Mouse (Mus musculus) thymus, postnatal 0 days (tissue): ENCODE measurements around the gene Klhl22. TPM values are rescaled to one million over a fixed set of nuclear protein-coding genes. Genes with fewer than 3 reads are reported as not detected.

Experiments used
- DNase-seq: peaks from one replicate; pipeline ENCODE4 v3.0.0-alpha.2; 2015; ENCODE audit warnings: low spot score
- polyA plus RNA-seq: library from polyadenylated mRNA; unstranded; fragments of >200 nt; fragmentation: Nextera tagmentation; extraction: Ambion mirVana; gene quantifications from 2 replicates; pipeline ENCODE4 v1.2.1, GENCODE M21; 2015

The Klhl22 gene
- polyA plus RNA-seq, 1 experiment from 2014 or later, result 27.6 TPM

DNA sequence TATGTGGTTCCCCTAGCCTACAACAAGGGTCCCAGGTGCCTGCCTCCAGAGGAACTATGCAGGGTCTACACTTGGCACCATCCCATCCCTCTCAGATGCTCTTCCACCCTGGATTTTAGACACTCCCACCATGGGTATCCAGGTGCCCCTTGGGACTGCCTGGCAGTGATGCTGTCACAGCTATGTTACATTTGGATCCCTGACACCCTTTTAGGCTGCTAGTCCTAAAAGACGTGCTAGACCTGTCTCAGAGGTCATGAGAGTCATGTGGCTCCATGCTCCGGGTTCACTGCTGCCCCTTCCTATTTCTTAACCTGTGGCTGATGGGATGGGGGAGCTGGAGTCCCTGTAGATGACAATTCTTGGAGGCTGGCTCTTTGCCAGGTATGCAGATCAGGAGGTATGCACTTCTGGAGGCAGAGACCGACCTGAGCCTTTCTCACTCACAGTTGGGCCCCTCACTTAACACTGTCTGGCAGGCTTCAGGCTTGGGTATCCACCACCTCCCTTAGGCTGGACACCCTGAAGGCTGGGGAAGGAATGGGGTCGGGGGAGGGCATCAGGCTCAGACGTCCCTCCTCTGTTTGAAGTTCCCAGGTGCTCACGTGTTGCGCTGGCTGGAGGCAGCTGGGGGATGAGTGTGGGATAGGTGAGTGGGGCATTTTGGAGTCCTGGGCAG lies 42.5 kb downstream of the Klhl22 start:
- DNase-seq, result no peak

DNA sequence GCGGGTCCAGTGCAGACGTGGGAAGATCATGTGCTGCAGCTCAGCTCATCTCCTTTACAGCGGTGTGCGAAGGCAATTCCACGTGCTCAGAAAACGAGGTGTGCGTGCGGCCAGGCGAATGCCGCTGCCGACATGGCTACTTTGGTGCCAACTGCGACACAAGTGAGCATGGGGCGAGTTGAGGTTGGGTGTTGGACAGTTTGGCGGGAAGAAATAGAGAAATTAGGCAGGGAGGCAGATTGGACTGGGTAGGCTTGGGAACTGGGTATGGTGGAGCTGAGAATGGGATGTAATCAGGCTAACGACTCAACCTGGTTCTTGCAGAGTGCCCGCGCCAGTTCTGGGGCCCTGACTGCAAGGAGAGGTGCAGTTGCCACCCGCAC lies 43.0 kb downstream of the Klhl22 start:
- no peak for DNase-seq

DNA sequence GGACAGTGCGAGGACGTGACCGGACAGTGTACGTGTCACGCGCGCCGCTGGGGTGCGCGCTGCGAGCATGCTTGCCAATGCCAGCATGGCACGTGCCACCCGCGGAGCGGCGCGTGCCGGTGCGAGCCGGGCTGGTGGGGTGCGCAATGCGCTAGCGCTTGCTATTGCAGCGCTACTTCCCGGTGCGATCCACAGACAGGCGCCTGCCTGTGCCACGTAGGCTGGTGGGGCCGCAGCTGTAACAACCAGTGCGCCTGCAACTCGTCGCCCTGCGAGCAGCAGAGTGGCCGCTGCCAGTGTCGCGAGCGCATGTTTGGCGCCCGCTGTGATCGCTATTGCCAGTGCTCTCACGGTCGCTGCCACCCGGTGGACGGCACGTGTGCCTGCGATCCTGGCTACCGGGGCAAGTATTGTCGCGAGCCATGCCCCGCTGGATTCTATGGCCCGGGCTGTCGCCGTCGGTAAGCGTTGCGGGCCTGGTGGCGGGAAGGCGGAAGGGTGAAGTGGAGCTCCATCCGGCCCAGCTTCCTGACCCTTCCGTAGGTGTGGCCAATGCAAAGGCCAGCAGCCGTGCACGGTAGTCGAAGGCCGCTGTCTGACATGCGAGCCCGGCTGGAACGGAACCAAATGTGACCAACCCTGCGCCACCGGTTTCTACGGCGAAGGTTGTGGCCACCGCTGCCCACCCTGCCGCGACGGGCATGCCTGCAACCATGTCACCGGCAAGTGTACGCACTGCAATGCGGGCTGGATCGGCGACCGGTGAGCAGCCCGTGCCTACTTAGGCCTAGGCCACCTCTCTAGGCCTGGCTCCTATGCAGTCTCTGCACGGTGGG lies 43.6 kb downstream of the Klhl22 start:
- no peak for DNase-seq

DNA sequence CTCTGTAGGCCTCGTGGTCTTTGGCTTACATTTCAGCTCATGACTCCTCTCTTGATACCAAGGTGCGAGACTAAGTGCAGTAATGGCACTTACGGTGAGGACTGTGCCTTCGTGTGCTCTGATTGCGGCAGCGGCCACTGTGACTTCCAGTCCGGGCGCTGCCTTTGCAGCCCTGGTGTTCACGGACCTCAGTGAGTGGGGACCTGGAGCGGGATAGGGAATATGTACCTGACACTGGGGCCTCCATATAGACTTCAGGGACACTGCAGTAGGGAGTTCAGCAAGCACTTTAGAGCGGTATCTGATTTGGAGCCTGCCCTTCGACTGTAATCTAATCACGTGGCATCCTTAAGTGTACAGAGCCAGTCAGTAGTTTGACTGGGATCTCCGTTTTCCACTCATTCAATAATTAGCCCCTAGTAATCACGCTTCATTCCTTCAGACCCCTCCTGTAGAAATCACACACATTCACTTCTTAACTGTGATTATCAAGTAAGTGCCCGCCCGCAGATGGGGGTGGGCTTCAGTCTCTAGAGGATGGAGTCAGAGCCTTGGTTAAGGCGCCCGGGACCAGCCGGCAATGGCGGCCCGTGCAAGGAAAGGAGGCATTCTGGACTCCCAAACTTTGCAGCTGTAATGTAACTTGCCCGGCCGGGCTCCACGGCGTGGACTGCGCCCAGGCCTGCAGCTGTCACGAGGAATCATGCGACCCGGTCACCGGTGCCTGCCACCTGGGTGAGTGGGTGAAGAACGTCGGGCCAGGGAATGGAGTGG lies 44.4 kb downstream of the Klhl22 start:
- no peak for DNase-seq

DNA sequence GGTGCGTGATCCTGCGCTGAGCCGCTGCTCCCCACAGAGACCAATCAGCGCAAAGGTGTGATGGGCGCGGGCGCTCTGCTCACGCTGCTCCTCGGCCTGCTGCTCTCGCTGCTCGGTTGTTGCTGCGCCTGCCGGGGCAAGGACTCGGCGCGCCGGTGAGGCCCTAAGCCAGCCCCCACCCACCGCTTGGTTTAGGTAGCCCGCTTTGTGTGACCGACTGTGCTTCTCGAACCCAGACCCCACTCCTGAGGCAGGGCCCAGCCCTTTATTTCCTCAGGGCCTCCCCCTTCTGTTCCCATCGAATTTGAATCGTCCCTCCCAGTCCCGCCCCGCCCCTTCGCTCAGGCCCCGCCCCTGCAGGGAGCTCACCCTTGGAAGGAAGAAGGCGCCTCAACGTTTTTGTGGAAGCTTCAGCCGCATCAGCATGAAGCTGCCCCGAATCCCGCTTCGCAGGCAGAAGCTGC lies 45.1 kb downstream of the Klhl22 start:
- DNase-seq, result peak; percentile 51

DNA sequence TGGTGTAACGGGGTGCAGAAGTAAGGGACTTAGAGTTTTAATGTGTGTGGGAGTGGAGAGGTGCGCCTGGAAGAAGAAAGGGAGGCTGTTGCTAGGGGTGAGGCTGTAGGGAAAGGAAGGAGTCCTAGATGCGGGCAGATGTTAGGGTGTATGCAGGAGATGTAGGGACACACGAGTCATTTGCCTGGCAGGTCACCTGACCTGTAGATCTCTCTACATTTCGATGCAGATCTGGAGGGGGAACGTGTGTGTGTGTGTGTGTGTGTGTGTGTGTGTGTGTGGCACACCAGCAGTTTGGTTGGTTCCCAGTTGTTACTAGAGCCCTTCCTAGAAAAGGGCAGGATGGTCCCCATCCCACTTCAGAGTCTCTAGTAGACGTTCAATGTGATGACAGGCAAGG lies 45.6 kb downstream of the Klhl22 start:
- DNase-seq, result no peak

DNA sequence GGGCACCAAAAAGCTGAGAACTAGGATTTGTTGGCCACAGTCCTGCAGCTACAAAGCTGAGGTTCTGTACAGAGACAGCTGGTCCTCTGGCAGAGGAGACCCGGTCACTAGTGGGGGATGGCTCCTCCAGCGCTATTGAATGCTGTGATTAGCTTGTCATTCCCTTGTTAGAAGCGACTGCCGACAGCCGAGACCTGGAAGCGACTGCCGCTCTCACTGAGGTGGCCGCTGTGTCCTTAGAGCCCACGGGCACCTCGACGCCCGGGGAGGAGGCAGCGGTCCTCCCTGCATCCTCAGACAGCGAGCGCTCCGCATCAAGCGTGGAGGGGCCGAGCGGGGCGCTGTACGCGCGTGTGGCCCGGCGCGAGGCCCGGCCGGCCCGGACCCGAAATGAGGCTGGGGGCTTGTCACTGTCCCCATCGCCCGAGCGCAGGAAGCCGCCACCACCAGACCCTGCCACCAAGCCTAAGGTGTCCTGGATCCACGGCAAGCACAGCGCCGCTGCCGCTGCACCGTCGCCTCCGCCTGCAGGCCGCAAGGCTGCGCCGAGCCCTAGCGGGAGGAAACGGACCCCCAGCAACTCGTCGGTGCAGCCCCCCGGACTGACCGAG lies 47.3 kb downstream of the Klhl22 start:
- no peak for DNase-seq

DNA sequence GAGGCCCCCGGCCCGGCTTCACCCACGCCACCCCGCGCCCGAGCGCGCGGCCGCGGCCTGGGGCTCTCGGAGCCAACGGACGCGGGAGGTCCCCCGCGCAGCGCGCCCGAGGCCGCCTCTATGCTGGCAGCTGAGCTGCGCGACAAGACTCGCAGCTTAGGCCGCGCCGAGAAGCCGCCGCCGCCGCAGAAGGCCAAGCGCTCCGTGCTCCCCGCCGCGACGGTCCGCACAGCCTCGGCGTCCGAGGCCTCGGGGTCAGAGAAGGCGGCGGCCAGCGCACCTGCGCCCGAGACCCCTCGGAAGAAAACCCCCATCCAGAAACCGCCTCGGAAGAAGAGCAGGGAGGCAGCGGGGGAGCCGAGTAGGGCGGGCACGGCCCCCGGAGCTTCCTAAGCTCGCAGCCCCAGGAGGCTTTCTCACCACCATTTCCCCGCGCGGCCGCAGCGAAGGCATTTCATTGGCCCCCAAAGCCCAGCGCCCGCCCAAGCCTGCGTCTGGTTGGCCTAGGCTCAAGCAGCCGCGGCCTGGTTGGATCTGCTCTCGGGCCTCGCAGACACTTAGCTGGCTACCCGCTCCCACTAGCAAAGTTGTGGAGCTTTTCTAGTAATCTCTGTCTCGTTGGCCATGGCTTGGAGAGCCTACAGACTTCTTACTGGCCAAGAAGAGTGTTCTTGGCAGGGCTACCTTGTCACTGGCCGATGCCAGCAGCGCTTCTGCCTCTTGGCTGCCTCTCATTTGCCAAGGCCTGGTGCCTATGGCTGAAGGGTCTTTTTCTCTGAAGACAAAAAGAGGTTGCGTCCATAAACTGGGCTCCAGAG lies 48.0 kb downstream of the Klhl22 start:
- peak; percentile 93 for DNase-seq

DNA sequence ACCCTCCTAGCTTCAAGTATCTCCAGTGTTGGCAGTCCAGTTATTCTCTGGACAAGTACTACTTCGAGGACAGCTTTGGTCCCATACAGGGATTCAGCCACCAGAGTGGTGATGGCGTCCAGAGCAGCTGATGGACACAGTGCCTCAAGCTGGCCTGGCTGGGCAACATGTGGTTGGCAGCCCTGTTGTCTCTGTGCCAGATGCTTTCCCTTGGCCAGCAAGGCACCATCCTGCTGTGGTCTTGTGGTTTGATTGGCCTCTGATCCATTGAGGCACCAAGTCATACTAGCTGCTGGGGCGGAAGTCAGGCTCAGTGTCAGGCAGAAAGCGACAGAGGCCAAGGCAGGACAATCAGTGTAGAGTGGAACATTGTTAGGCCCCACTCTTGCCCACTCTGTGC lies 49.7 kb downstream of the Klhl22 start:
- no peak for DNase-seq

DNA sequence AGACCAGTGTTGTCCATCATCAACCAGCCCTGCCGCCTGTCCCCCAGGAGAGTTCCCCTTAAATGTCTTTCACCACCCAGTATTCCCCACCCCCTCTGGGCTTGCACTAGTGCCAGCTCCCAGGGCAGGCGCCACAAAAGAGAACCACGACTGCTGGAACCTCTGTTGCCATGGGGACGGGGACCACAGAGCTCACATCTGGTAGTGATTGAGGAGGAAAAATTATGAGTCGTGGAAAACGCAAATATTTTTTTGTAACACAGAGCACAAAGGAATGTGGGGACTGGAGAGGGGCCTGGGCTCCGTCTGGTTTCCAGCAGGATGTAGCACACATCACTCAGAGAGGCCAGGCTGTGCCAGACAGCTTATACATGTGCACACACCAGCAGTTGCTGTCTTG lies 50.3 kb downstream of the Klhl22 start:
- no peak for DNase-seq

DNA sequence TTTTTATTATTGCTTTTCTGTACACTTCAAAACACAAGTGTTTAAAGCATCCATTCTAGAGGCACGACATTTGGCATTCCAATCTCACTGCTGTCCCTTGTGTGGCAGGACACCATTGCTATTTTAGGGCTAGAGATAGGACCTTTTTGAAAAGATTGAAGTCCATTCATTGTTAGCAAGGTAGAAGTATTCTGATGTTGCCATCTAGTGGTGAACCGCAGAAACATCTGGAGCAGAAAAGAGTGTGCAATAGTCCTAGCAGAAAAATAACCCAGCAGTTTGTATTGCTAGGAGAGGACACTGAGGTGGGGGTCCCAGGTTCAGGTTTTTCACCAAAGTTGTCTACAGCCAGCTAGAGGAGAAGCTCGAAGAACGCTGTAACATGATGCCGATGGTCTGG lies 52.7 kb downstream of the Klhl22 start:
- DNase-seq, result peak; percentile 52

DNA sequence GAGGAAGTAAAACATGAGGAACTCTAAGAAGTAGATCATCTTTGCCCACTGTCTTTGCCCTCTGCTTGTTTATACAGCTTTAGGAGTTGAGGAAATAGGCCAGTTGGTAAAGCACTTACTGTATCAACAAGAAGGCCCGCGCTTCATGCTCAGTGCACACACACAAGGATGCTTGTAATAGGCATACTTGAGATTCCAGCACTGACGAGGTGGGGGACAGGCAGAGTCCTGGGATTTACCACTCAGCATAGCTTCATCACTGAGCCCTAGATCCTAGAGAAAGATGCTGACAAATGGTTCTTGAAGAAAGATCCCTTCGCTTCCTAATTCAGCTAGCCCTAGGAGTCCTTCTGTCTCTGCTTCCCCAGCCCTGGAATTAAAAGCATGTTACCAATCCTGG lies 53.8 kb downstream of the Klhl22 start:
- no peak for DNase-seq

DNA sequence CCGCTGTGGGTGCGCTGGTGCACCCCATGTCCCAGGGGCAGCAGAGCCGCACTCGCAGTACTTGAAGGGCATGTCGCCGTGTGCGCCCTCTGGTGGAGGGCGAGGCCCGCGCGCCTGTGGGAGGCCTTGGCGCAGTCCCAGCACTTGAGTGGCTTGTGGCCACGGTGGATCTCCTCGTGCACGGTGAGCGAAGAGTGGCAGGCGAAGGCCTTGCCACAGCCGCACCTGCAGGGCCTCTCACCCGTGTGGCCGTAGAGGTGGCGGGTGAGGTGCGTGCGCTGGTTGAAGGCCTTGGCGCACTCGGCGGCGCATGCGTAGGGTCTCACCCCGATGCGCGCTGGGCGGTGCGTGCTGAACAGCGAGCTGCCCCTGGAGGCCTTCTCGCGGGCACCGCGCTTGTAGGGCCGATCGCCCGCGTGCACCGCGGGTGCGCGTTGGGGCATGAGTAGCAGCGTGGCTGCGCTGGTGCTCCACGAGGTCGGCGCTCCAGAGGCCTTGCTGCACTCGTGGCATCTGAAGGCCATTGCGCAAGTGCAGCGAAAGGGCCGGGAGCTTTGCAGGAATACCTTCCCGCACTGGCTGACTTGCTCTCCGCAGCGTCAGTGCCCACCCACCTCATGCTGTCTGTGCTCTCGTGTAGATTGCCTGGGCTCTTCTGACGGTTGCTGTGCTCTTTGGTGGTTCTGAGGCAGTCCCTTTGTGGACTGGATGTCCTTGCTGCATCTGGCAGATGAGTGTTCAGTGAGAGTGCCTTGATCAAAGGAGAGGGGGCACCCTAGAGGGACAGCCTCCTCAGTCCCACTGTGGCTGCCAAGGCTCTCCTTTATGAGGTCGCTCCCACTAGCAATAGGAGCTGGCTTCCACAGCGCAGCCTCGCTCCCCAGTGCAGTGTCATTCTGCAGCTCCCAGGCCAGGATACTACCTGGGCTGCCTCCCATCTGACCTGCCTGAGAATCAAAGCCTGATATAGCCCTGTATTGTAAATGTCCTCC lies 56.3 kb downstream of the Klhl22 start:
- DNase-seq, result peak; percentile 90

DNA sequence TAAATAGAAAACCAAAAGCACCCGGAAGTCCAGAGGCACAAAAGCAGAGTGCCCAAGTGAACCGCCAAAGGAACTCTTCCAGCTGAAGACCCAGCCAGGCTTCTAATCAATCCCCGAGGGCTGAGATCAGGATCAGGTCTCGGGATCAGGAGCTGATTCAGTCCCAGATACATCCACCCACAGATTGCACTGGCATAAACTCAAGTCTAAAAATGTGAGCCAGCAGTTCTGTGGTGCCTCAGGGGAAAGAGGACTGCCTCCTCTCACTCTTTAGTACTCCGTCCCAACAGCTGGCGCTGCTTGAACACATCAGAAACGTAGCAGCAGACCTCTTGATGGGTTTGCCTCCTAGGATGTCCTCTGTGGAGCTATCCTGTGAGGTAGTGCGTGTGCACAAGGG lies 57.1 kb downstream of the Klhl22 start:
- no peak for DNase-seq

DNA sequence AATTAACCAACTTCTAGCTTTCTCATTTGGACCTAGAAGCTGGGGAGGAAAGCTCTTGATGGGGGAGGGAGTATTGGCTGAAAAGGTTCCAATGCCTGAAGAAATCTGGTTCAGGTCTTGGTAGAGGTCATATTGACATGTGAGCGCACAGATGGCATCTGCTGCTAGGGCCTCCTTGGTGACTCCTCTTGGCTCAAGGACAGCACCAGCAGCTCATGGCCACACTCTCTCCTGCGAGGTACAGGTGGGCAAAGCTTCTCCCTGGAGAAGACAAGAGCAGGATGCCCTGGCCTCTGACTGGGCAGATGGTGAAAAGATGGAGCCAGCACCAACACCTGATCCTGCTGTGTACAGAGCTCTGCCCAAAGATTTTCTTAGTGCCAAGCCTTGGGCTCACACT lies 67.1 kb downstream of the Klhl22 start:
- DNase-seq, result no peak

DNA sequence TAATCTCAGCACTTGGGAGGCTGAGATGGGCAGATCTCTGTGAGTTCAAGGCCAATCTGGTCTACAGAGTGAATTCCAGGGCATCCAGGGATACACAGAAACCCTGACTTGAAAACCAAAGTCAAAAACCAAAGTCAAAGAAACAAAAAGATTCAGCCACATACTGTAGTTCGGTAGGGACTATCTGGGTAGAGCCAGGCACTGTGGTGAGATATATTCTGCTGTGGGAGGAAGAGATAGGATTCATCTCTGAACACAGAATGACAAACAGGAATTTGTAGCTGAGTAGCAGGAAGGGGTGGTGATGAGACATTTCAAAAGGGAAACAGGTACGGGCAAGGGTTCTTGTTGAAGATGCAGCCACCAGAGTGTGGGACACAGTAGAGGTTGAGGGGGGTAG lies 68.8 kb downstream of the Klhl22 start:
- DNase-seq, result no peak

DNA sequence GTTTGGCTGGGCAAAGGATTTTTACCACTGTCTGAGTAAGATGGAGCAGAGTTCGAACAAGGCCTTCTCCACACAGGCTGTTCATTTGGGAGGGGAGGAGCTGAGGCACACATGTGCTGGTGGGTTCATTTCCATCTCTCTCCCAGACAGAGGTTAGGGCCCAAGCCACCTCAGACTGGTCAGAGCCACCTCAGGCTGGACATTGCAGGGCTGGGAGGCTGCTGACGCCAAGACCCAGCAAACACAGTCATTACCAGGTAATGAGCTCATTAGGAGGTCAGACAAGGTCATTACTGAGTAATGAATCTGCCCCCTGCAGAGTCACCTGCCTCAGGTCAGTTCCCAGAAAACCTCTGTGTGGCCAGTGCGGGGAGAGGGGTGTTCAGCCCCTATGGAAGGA lies 69.4 kb downstream of the Klhl22 start:
- no peak for DNase-seq

DNA sequence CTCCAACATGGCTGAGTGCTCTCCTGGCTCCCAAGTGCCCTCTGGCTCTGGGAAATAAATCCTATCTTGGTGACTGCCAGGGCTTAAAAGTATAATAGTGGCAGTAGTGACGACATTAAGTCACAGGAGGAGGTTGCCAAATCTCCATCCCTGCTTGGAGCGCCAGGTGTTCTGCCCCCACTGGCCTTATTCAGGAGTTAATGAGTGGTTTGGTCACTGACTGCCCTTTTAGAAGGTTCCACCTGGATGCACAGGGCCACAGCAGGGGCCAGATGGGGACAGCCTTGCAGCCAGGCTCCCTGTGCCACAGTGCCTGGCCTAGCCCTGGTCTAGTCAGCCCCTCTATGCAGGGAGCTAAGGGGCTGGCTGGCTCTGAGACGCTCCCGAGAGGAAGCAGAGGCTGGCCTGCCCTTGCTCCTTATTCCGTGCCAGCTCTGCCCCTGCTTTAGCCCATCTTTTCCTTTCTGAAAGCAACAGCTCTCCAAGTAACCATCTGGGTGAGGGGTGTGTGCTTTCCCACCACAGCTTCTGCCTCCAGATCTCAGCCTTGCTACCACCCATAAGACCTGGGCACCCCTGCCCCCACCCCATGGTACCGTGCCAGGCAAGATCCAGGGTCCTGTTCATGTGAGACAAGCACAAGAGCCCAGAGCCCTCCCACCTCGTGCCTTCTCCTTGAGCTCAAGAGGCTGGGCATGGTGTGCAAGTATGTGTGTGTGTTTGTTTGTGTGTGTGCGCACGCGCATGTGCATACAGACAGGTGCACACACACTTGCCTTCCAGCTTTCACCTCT lies 71.2 kb downstream of the Klhl22 start:
- DNase-seq, result no peak

DNA sequence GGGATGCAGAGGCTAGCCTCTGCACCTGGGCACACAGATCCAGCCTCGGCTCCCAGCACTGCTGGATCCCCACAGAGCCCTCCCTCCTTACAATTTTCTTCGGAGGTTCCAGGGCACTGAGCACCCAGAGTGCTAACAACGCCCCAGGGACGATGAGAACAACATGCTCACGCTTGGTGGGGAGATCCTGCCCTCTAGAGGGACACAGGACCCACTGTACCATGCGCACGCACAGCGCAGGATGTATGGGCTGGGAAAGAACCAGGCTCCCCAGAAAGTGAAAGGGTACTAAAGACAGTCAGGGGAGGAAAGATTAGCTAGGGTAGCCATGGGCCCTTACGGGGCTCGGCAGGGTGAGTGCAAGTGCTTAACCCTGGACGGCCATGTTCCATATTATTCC lies 72.4 kb downstream of the Klhl22 start:
- no peak for DNase-seq
